Mouse (Mus musculus) activated CD4-positive, CD25-positive, alpha-beta regulatory T cell, adult 4 months (primary cell): ENCODE data around the gene Rbpjl. TPM values are rescaled to one million over a fixed set of nuclear protein-coding genes. Genes with fewer than 3 reads are reported as not detected.
A peak's percentile ranks its signal among the peaks of the same experiment; 100 is the strongest.

Source experiments
- ATAC-seq: one replicate; pipeline ENCODE4 v1.8.0; 2017
- polyA plus RNA-seq, 2 experiments: library from polyadenylated mRNA; unstranded; fragments of 100-300 nt; shearing (Covaris generic); gene quantifications; one replicate each; pipeline ENCODE4 v1.2.1; 2017

Gene Rbpjl
- polyA plus RNA-seq, 2 experiments from 2014 or later: not detected

DNA sequence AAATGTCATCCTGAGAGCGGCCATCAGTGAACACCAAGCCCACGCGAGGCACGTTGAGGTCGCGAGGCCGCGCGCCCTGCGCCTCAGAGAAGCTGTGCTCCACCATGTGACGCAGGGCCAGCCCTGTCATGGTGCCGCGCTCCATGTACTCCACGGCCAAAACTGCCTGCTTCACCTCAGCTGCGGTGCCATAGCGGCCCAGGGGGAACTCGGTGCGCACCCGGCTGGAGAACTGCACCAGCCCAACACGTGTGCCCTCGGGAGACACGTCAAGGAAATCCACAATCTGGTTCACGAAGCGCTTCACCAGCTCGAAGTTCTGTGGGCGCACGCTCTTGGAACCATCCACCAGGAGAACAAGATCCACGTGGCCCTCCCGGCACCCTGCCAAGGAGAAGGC lies 9.8 kb upstream of the Rbpjl start:
- ATAC-seq: no peak

DNA sequence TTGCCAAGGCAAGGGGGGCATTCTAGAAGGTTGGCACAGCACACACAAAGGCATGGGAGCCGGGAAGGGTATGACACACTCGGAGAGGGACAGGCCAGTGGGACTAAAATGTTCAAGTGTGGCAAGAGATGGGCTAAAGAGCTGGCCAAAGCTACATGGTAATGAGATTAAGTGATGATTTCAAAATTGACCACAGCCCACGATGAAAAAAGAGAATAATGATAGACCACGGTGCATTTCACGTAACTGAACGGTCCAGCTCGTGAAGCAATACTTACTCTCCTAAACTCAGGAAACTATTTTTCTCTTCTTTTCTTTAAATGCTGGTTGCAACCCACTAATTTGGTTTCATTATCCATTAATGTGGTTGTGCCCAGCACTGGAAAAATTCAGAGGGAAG lies 6.9 kb upstream of the Rbpjl start:
- no peak for ATAC-seq

DNA sequence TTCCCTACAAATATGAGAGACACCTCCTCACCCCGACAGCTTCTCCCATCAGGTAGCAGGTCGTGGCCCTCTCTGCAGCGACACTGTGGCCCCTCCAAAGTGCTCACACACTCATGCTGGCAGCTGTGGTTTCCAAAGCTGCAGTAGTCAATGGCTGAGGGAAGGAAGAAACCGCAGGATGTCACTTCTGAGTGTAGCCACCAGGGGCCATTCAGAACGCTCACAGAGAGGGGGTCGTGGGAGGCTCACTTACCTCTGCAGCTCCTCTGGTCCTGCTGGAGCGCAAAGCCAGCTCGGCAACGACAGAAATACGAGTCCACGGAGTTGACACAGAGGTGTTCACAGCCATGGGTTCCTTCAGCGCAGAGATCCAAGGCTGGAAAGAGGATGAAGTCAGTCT lies 6.0 kb upstream of the Rbpjl start:
- no peak for ATAC-seq

DNA sequence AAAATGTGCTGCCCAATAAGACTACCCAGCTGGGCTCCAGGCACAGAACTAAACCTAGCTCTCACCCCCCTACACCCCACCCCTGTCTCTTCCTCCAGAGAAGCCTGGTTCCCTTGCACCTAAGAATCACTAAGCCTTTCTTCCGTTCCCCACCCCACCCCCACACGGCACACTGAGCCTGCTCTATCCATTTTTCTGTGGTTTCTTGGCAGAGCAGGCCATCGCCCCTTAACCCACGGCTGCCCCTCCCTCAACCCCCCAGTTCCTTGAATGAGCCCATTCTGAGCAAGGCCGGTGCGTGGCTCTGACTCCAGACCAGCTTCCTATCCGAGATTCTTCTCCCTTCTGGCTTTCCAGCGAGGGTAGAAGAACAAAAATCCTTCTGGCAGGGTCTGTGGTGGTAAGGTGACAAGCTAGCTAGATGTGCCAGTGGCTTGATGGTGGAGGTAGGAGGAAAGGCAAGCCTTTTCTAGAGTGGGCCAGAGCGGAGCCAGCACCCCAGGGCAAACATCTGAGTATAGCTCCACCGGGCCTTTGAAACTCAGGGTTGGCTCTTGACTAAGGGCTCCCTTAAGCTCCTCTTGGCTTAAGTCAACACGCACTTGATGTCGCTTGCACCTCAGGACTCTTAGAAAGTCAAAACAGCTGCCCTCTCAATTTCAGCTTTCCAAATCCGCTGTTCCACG lies 598 bp downstream of the Rbpjl start:
- ATAC-seq: no peak

DNA sequence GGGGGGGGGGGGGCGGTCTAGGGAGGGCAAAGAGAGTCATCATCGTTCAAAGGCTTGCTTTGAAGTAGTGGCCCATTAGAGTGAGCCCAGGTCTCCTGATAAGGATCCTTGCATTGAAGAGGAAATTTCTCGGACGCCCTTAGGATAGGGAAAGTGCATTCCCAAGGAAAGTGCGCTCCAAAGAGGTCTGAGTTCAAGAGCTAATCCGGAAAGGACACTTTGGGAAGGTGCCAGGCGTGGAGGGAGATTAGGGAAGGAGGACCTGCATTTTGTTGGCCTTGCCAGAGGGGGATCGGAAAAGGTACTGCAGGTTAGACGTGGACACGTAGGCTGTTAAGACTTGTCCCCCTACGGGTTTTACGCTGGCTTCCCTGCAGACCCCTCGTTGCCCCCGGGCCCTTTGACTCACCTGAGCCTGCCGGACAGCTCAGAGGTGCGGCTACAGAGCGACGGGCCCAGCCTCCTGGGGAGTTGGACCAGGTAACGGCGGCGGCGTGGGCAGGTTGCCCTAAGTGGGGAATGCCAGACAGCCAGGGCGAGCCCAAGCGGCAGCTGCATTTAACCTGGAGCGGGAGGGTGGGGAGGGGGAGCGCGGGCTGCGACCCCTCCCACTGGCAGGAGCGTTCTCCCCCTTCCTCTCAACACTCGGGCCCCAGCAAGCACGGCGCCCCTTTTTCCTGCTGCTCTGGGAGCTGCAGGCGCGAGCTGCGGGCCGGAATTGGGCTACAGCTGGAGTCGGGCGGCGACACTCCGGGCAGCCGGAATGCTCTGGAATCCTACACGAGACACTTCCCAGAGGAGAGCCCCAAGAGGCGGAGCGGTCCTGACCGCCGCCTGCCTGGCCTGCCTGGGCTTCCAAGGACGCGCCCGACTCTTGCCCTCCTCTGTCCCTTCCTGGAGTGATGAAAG lies 1.4 kb downstream of the Rbpjl start:
- ATAC-seq: no peak

DNA sequence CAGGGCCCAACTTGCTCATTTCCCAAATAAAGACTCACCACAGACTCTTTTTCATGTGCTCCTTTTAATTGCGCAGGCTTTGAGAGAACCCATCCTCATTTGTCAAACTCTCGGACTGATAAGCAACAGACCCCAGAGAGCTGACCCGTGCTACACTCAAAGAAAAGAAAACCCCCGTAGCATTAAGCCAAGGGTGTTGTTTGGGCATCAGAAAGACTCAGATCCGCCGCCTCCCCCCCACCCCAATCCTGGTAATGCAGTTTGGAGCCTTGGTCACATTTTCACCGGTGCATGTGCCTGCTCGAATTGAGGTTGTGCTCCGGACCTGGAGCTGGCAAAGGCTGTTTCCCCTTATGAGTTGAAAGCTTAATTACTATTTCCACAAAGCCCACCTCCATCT lies 2.1 kb downstream of the Rbpjl start, which contains the start of gene Matn4:
Gene Matn4, minus strand, starts transcription at position 101 of the 400 bp plus-strand sequence.
- ATAC-seq: no peak

DNA sequence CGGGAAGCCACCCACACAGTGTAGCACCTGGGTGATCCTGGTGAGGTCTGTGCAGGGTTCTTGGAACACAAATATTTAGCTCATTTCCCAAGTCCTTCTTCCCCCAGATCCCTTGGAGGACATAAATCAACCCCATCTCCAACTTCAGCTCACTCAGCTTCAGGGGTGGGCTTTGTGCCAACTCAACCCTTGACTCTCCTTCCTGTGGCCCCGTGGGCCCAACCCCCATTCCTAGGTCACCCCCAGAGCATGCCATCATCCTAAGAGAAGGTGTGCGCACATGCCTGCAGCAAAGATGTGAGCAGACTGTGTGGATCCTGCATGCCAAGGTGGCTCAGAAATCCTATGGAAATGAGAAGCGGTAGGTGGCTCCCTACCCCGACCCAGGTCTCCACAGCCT lies 2.6 kb downstream of the Rbpjl start:
- no peak for ATAC-seq

DNA sequence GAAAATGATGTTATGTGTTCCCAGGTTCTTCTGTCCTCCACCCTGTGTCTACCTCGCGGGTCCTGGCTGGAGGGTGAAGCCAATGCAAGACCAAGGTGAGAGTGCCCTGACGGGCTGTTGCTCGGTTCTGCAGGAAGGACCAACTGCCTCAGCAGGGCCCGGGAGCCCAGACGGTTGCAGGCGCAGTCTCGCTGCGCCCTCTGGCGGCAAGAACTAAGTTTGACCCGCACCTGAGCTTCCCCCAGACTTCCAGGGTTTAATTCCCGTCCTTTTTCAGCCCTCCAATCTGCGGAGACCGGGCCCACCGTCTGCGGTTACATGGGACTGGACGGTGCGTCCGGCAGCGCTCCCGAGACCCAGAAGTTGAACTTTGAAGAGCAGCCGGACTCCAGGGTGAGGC lies 4.8 kb downstream of the Rbpjl start:
- ATAC-seq: no peak

DNA sequence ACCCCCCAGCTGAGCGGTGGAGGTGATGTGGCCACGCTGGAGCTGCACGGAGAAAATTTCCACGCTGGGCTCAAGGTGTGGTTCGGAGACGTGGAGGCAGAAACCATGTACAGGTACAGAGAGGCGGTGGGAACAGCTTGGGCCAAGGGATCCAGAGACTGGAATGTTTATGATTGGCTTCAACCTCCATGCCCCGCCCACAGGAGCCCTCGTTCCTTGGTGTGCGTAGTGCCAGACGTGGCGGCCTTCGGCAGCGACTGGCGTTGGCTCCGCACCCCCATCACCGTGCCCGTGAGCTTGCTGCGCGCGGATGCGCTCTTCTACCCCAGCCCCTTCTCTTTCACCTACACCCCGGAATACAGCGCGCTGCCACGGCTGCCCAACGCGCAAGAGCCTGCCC lies 11.2 kb downstream of the Rbpjl start:
- ATAC-seq: no peak

DNA sequence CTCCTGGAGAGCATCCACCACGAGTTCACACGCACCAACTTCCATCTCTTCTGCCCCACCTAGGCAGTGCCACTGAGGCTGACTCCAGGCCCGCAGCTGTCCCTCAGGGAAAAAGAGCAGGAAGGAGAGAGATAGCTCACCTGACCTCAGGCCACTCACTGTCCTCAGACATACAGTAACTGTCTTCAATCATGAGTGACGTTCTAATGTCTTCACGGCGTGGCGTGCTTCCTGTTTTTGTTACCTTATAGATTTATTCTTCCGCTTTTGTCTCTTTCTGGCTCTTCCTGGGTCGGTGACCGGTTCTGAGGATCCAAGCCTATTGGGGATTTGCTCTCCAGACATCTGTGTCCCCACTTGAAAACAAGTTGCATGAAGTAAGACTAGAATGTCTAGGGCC lies 11.6 kb downstream of the Rbpjl start:
- no peak for ATAC-seq

DNA sequence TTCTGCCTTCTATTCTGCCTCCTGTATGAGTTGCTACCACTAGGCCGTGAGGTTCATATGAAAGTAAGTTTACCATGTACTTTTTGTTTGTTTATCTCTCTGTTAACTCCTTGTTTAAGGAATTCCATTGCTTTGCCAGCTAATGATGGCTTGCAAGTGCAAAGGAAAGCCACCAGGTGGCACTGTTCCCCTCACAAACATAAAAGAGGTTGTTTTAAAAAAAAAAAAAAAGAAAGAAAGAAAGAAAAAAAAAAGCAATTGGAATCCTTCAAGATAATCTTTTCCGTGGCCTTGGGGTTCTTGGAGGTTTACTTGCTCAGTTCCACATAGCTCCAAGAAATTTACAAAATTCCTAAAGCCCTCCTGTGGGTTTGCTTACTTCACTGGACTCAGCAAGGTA lies 14.3 kb downstream of the Rbpjl start:
- peak; percentile 10 for ATAC-seq

DNA sequence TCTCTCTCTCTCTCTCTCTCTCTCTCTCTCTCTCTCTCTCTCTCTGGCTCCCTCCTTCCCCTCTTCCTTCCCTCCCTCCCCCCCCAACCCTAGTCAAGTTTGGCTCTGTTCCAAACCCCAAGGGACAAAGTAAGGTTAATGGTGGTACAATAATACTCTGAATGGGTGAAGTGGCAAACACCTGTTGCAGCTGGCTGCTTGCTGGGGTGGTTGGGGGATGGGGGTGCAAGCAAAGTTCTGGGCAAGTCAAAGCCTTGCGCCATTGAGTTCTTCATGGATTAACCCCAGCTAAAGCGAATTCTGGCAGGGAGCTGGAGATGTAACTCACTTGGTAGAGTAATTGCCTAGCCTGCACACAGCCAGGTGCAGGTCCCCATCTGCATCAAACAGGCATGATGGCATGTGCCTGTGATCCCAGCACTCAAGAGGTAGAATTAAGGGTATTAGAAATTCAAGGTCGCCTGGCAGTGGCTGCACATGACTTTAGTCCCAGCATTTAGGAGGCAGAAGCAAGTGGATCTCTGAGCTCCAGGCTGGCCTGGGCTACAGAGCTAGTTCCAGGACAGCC lies 15.5 kb downstream of the Rbpjl start:
- ATAC-seq: no peak

DNA sequence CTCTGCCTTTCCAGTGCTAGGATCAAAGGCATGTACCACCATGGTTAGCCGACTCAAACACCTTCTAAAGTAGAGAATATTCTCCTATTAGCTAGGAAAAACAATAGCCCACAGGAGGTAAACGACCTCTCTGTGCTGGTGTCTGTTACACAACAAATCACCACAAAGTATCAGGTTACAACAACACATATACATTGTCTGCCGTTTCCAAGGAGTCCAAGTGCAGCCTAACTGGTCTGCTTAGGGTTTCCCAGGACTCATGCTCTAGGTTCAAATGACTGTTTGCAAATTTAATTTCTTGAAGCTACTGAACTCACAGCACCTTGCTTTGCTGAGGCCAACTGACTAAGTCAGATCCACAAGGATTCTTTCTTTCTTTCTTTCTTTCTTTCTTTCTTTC lies 16.5 kb downstream of the Rbpjl start:
- no peak for ATAC-seq

DNA sequence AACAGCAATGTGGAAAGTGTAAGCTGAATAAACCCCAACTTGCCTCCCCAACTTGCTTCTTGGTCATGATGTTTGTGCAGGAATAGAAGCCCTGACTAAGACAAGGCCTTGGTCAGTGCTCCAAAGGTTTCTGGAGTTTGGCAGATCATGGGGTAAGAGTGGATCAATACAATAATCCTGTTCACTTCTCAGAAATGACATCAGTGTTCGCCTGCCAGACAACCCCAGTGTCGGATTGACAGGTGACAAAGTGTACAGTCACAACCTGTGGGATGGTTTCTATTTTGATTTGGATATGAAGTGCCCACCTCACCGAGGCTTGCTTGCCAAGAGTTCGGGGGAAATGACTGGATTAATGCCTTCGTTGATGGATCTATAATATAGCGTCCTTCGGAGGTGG lies 18.4 kb downstream of the Rbpjl start:
- no peak for ATAC-seq

DNA sequence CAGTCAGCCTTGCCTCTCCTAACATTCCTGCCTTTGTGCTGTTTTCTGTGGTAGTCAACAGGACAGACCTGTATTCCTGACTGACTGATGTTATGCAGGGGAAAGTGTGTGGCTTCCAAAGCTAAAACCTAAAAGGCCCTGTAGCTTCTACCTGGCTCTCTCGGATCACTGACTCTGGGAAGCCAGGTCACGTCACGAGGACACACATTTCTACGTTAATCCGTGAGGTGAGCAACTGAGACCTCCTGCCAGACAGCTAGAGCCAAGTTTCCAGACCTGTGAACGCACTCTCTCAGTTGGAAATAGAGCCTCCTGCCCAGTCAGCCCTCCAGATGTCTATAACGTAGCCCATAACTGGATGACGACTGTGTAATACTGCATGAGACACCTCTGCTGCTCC lies 19.0 kb downstream of the Rbpjl start:
- no peak for ATAC-seq

DNA sequence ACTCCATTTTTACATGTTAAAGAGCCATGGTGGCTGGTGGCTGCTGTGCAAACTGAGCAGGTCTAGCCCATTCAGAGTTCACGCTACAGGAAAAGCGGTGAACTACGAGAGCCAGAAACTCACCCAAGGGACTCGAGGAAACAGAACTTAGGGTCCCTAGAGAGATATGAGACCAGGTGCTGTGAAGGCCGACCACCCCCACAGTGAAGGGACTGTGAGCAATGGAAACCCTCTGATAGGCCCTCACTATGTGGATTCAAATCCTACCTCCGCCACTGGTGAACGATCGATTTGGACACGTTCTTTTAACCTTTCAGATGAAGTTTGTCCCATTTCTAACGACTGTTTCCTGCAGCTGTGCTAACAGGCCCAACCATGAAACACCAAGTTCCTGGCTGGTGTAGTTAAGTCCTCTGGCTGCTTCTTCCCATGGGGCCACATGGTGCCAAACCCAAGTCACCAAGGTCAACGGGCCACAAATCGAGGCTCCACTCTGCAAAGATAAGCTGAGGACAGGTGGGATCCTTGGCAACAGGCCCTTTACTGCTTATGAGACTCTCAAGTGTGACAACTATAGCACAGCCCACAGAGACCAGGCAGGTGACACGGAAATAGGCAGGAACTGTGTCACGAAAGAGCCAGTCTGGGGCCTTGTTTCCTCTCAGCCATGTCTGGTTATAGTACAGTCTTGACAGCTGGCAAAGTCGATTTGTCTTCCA lies 19.9 kb downstream of the Rbpjl start:
- ATAC-seq: no peak

DNA sequence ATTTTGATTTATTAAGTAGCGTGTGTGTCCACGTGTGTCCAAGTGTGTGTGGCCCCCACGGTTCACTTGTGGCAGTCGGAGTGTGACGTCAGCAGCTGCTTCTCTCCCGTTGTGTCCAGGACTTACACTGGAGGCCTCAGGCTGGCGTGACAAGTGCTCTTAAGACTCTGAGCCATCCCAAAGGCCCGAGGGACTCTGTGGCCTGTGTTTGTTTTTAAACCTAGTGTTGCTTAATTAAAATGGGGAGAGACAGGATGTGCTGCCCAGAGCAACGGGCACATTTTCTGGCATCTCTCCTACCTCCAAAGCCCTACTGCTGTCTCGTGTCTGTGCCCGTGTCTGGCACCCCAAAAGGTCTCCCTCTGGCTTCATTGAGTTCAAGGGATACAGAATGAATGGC lies 20.5 kb downstream of the Rbpjl start:
- no peak for ATAC-seq

DNA sequence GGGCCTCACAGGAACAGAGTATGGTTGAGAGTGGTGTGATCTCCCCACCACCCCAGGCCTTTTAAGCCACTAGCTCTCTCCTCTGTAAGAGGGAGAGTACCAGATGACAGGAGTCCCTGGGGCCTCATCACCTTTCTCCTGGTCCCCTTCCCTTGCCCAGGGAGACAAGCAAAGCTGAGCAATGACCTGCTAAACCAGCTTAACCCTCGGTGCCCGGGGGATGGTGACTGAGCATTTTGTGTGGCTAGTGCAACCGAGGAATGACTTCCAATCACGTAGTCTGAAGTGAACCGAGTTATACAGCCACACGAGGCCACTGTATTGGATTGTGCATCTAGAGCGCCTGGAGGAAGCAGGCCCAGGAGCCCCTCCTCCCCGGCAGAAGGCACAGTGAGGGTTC lies 21.5 kb downstream of the Rbpjl start:
- ATAC-seq: no peak

DNA sequence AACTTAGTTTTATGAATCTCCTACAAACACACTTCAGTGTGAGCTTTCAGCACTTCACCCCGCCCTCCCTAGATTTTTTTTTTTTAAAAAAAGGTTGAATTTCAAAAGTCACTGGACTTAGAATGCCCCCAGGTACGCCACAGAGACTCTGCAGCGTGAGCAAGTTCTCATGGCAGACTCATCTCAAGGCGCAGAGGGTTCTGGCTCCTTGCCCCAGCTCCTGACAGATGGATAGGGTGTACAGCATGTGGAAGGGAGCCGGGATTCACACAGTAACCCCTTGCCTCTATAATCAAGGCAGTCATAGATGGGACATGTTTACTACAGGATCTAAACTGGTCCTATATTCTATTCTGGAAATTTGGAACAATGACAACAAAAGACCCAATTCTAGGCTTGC lies 22.5 kb downstream of the Rbpjl start:
- no peak for ATAC-seq

DNA sequence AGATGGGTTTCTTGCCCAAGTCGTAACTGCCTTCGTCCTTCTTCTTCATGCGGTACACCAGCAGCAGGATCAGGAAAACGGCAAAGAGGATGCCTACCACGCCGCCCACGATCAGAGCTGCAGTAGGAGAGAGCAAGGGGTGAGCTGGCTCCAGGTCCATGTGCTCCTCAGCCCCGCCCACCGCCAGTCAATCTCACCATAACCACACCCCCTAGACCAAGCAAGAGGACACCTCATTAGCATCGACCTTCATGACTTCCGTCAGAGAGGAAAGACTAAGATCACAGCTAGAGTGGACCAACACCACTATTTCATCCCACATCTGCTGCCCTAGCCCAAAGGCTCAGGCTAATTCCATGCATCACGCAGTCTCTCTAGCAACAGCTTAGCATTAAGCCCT lies 23.2 kb downstream of the Rbpjl start:
- ATAC-seq: no peak

DNA sequence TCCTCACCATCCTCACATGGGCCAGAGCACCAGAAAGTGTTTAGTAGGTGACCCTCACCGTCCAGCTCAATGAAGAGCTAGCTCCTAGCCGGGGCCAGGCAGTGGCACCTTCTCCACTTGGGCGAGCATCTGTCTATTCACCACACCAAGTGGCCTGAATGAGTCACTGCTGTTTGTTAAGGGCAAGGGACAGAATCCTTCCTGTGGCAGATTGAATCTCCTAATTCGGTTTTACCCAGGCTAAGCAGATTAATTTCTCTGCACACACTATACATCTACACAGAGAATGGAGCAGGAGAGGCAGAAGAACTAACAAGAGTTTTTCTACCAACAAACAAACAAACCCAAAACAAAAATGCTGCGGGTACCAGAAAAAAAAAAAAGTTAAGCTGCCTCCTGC lies 24.0 kb downstream of the Rbpjl start:
- no peak for ATAC-seq

DNA sequence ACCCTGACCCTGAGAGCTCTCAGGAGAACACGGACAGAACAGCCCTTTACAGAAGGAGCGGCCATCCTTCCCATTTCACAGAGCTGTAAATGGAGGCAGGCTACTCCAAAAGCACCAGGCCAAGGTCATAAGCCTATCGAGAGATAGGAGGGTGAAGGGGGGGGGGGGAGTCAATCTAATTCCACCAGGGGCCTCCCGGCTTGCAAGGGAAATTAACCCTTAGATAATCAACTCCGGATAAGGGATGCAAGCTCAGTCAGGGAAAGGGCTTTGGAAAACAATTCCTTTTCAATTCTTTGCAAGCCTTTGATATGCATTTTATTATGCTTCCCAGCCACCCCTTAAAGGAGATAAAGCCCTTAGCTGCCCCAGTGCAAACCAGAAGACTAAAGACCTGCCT lies 25.5 kb downstream of the Rbpjl start:
- ATAC-seq: no peak
